Mouse (Mus musculus): ENCODE results near the gene Chrna5. TPM values are rescaled to one million over a fixed set of nuclear protein-coding genes. Genes with fewer than 3 reads are reported as not detected.

Gene Chrna5
- polyA plus RNA-seq (2014; fragmentation: Illumina TruSeq; extraction: RNeasy Lipid Tissue Mini Kit (QIAGEN cat#74804)): not detected

DNA sequence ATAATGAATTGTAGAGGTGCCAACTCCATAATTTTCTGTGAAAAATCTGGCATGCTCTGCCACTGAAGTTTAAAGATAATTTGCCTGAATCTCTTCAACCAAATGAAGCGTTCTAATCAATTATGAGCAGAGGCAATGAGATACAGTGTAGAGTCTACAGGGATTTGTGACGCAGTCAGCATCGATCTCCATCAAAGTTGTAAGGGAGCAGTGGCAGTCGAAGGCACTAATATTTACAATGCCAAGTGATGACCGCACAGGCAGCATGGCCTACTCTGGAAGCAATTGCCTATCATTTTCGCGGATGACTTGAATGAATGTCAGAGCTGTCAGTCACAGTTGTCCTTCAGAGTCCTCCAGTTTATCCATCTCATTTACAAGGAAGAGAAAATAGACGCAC, at the start of gene Chrna5:
Chrna5 (plus strand) TSS at position 207 of the 400 bp plus-strand sequence.

DNA sequence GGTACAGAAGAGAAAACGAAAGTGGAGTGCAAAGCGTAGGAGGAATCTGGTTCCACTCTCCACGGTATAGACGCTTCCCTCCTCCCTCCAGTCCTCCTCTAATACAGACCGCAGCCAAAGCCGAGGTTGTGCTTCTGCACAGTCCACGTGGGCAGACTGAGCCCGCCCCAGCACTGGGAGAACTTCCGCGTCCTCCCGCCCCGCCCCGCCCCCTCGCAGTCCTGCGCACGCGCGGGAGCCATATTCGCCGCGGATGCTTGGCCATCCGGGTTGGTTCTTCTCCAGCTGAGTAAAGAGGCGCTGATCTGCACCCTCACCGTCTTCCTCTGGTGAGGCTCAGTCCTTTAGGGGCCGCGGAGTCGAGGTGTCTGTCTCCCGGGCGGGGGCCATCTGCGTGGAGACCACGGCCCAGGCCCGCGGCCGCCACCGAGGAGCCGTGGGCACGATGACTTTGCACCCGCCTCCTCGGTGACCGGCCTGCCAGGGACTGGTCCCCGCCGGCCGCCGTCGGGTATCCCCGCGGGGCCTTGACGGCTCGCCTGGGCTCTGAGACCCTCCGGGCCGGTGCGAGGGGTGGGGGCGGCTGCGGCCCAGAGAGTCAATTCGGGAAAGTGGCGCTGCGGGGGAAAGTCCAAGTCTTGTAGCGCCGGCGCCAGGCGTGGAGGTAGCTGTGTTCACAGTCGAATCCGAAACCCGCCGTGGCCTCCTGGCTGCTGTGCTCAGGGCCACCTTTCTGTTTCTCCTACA, 29.9 kb upstream of the Chrna5 start, which contains the start of the genes Psma4 and AY074887:
Psma4 (plus strand) TSS at position 216 of the 747 bp plus-strand sequence.
AY074887 (minus strand) TSS at position 424 of the 747 bp plus-strand sequence.

DNA sequence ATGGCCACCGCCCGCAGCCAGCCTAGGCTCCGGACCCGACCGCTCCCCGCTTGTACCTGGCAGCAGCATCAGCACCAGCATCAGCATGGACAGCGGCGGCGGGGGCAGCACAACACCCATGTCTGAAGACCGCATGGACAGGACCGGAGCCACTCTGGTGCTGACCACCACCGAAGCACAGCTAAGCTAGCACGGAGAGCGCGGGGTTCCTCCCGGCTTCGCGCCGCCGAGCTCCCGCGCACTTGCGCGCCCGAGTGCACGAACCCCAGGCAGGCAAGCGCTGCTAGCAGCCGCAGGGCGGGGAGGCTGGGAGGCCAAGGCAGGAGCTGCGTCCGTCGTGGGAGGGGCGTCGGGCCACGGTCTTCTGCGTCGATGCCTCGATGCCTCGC, 45.6 kb downstream of the Chrna5 start, which contains the start of gene Chrna3:
Chrna3 (minus strand) TSS at position 288 of the 389 bp plus-strand sequence.

DNA sequence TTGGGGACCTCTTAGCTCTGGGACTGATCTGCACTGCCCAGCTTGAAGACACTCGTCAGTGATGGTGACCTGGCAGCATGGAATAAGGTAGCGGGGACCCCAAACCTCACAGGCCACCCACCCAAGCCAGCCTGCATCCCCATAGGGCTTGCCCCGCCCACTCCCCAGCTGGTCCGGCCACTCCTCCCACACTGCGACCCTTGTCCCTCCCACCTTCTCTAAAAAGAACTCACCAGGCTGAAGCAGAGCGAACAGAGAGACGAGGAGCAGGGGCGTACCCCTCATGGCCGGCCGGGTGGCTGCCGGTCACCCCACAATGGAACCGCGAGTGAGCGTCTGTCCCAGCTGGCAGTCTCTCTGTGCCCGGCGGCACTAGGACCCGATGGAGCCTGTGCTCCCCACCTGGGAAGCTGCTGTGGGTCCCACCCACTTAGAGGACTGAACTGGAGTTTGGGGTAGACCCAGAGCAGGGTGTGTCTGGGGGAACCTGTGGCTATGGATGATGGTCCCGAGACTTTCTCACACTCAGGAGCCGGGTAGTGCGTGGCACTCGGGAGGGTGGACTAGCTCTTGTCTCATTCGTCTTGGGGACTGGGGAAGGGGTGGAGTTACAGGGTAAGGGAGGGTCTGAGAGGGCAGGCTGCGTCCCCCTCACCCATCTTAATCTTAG, 67.7 kb downstream of the Chrna5 start, which contains the start of gene Chrnb4:
Chrnb4 (minus strand) TSS at position 569 of the 670 bp plus-strand sequence.

Other genes starting within 250 kb of the Chrna5 start
- gene Wdr61, start 246.4 kb upstream of the Chrna5 start, polyA plus RNA-seq (2014; fragmentation: Illumina TruSeq; extraction: RNeasy Lipid Tissue Mini Kit (QIAGEN cat#74804)): 99.2 TPM
- not detected for gene Crabp1, start 216.1 kb upstream of the Chrna5 start, polyA plus RNA-seq (2014; fragmentation: Illumina TruSeq; extraction: RNeasy Lipid Tissue Mini Kit (QIAGEN cat#74804))
- gene Ireb2, start 117.1 kb upstream of the Chrna5 start, polyA plus RNA-seq (2014; fragmentation: Illumina TruSeq; extraction: RNeasy Lipid Tissue Mini Kit (QIAGEN cat#74804)): 207 TPM
- 10.4 TPM for gene Hykk, start 63.6 kb upstream of the Chrna5 start, polyA plus RNA-seq (2014; fragmentation: Illumina TruSeq; extraction: RNeasy Lipid Tissue Mini Kit (QIAGEN cat#74804))
- gene Psma4, start 30.1 kb upstream of the Chrna5 start, polyA plus RNA-seq (2014; fragmentation: Illumina TruSeq; extraction: RNeasy Lipid Tissue Mini Kit (QIAGEN cat#74804)): 509 TPM
- not detected for gene AY074887, start 29.9 kb upstream of the Chrna5 start, polyA plus RNA-seq (2014; fragmentation: Illumina TruSeq; extraction: RNeasy Lipid Tissue Mini Kit (QIAGEN cat#74804))
- not detected for gene Chrna3, start 45.7 kb downstream of the Chrna5 start, polyA plus RNA-seq (2014; fragmentation: Illumina TruSeq; extraction: RNeasy Lipid Tissue Mini Kit (QIAGEN cat#74804))
- not detected for gene Chrnb4, start 67.9 kb downstream of the Chrna5 start, polyA plus RNA-seq (2014; fragmentation: Illumina TruSeq; extraction: RNeasy Lipid Tissue Mini Kit (QIAGEN cat#74804))
- gene Ube2q2, start 168.0 kb downstream of the Chrna5 start, polyA plus RNA-seq (2014; fragmentation: Illumina TruSeq; extraction: RNeasy Lipid Tissue Mini Kit (QIAGEN cat#74804)): 176 TPM
- gene Fbxo22, start 228.0 kb downstream of the Chrna5 start, polyA plus RNA-seq (2014; fragmentation: Illumina TruSeq; extraction: RNeasy Lipid Tissue Mini Kit (QIAGEN cat#74804)): 67.0 TPM